Mouse (Mus musculus) CD4-positive helper T cell, adult 2 months (primary cell): ENCODE results near the gene Fry.
A peak's percentile ranks its signal among the peaks of the same experiment; 100 is the strongest.

Experiments used
- DNase-seq: peaks from one replicate; pipeline ENCODE4 v3.0.0-alpha.2; 2012; ENCODE audit warnings: low read depth, missing footprints, low spot score

Gene Fry

GRCm38 (mm10) chr5:150333328-150333731 is 214.9 kb downstream of the Fry start:
- no peak for DNase-seq

GRCm38 (mm10) chr5:150336451-150336850 is 218.0 kb downstream of the Fry start:
- no peak for DNase-seq

- no peak for DNase-seq
Observed at GRCm38 (mm10) chr5:150337696-150338095, 219.3 kb downstream of the Fry start.

GRCm38 (mm10) chr5:150340944-150341343 is 222.5 kb downstream of the Fry start:
- DNase-seq = no peak

GRCm38 (mm10) chr5:150342139-150342538 is 223.7 kb downstream of the Fry start:
- DNase-seq = no peak

- DNase-seq = no peak
Observed at GRCm38 (mm10) chr5:150345946-150346345, 227.5 kb downstream of the Fry start.

- no peak for DNase-seq
Observed at GRCm38 (mm10) chr5:150346378-150346777, 227.9 kb downstream of the Fry start.

GRCm38 (mm10) chr5:150347845-150348244 is 229.4 kb downstream of the Fry start:
- DNase-seq = no peak

GRCm38 (mm10) chr5:150348302-150348701 is 229.9 kb downstream of the Fry start:
- DNase-seq = no peak

- no peak for DNase-seq
Observed at GRCm38 (mm10) chr5:150351191-150351590, 232.7 kb downstream of the Fry start.

- DNase-seq = no peak
Observed at GRCm38 (mm10) chr5:150358671-150359070, 240.2 kb downstream of the Fry start.

- DNase-seq = no peak
Observed at GRCm38 (mm10) chr5:150362241-150362640, 243.8 kb downstream of the Fry start.

GRCm38 (mm10) chr5:150364621-150365020 is 246.2 kb downstream of the Fry start:
- DNase-seq = no peak

- no peak for DNase-seq
Observed at GRCm38 (mm10) chr5:150367027-150367426, 248.6 kb downstream of the Fry start.

- no peak for DNase-seq
Observed at GRCm38 (mm10) chr5:150370291-150370690, 251.8 kb downstream of the Fry start.

- DNase-seq = no peak
Observed at GRCm38 (mm10) chr5:150370895-150371294, 252.4 kb downstream of the Fry start.

GRCm38 (mm10) chr5:150372956-150373355 is 254.5 kb downstream of the Fry start:
- DNase-seq = peak; percentile 12

- no peak for DNase-seq
Observed at GRCm38 (mm10) chr5:150374778-150375559, 256.5 kb downstream of the Fry start.

GRCm38 (mm10) chr5:150378586-150378985 is 260.1 kb downstream of the Fry start:
- DNase-seq = no peak

- no peak for DNase-seq
Observed at GRCm38 (mm10) chr5:150380767-150381166, 262.3 kb downstream of the Fry start.

- no peak for DNase-seq
Observed at GRCm38 (mm10) chr5:150382411-150382810, 264.0 kb downstream of the Fry start.

GRCm38 (mm10) chr5:150384272-150385215 is 266.1 kb downstream of the Fry start:
- no peak for DNase-seq
